Mouse (Mus musculus) limb, embryonic 10.5 days (tissue): ENCODE data around the gene Rgs16. TPM values are rescaled to one million over a fixed set of nuclear protein-coding genes. Genes with fewer than 3 reads are reported as not detected.
"Not testable (repeated sequence)": the region's sequence is repeated elsewhere in the genome, so short reads cannot be mapped to it uniquely, and the experiment has no call there.

Experiments
- DNase-seq: peaks from one replicate; pipeline ENCODE4 v3.0.0-alpha.2; 2017; ENCODE audit warnings: low spot score
- H3K27ac ChIP-seq: fragments of 300-500 bp; sonication (generic); 2 replicates; pipeline ENCODE4 v1.5.1; 2016; ENCODE audit warnings: mild to moderate bottlenecking
- H3K27me3 ChIP-seq: fragments of 300-500 bp; sonication (generic); 2 replicates; pipeline ENCODE4 v1.6.1; 2016; ENCODE audit warnings: low read depth, mild to moderate bottlenecking; ENCODE audit not compliant: poor library complexity, severe bottlenecking
- H3K36me3 ChIP-seq: fragments of 300-500 bp; sonication (generic); 2 replicates; pipeline ENCODE4 v1.6.1; 2016; ENCODE audit warnings: mild to moderate bottlenecking, moderate library complexity
- H3K4me1 ChIP-seq: fragments of 300-500 bp; sonication (generic); 2 replicates; pipeline ENCODE4 v1.6.1; 2016
- H3K4me3 ChIP-seq: fragments of 300-500 bp; sonication (generic); 2 replicates; pipeline ENCODE4 v1.5.1; 2016; ENCODE audit warnings: mild to moderate bottlenecking, moderate library complexity
- H3K9me3 ChIP-seq: fragments of 300-500 bp; sonication (generic); replicated peaks from 2 replicates; pipeline ENCODE4 v1.6.1; 2016; ENCODE audit warnings: mild to moderate bottlenecking
- WGBS: fragments of 180-500 bp; shearing (Covaris S2); methylation state at CpG from one replicate; pipeline ENCODE4 v1.1.7; 2016; 5-methylcytosine and 5-hydroxymethylcytosine counted together
- polyA plus RNA-seq: library from polyadenylated mRNA; unstranded; fragments of >200 nt; fragmentation: Nextera tagmentation; extraction: Ambion mirVana; gene quantifications from 2 replicates; pipeline ENCODE4 v1.2.1, GENCODE M21; 2016

The Rgs16 gene
- polyA plus RNA-seq, 1 experiment from 2014 or later: 6.0 TPM

DNA sequence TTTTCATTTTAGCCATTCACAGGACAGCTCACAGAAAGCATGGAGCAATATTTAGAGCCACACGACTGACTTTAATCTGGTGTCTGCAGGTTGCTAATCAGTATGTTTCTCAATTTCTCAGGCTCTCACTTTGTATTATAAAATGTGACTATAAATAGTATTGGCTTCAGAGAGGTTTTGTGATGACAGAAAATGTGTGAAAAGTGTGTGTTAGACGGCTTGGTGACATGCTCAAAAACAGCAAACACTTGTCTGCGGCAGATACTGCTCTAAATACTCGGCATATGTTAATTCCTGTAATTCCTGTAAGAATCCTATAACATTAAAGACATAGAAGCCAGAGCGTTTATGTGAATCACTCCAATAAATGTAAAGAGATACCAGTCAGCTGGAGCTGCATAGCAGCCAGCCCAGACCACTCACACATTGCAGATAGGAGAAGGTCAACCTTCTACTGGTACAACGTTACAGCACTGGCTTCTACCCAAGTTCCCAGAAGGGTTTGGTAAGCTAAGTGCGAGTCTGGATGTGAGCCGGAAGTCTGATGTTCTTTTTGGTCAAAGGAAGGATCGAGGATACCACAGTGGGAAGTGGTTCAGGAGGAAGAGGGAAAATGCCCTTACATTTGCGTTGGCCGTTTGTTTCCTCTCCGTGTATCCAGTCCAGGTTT is 7.8 kb downstream of the Rgs16 start:
- Histone ChIP-seq H3K4me3 (no peak overlapping the region), H3K4me1 (peaks cover 22% of the 10 kb centered on the region), H3K27ac (no peak overlapping the region), H3K36me3 (0 out of 2 replicates have a peak, but pooled peaks cover 5% of the 10 kb centered on the region), H3K9me3 (no peaks in the 10 kb centered on the region), H3K27me3 (0 out of 2 replicates have a peak, but pooled peaks cover 9% of the 10 kb centered on the region)
- DNase-seq: no peak
- WGBS: 84% methylated on average over 12 of the region's 12 CpGs

DNA sequence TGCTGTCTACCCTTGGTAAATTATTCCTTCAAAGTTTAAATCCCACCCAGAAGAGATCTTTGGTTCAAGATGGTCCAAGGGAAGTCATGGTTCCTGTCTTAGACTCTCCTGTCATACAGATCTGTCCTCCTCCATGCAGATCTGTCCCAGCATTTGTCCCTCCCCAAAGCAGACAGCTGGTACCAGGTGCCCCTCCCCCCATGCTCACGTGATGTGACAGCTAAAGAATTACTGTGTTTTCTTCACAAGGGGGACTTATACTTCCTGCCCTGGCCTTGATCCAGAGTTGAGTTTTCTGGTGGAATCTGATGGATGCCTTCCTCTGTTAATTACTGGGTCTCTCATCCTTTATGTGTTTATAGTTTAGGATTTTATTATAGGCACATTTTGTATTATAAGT is 8.4 kb downstream of the Rgs16 start:
- Histone ChIP-seq H3K27ac (peak overlapping the region; percentile 93), H3K4me1 (peaks cover 22% of the 10 kb centered on the region), H3K27me3 (0 out of 2 replicates have a peak, but pooled peaks cover 6% of the 10 kb centered on the region), H3K9me3 (no peaks in the 10 kb centered on the region), H3K36me3 (0 out of 2 replicates have a peak, but pooled peaks cover 5% of the 10 kb centered on the region), H3K4me3 (no peak overlapping the region; the same call in 1 of the 2 replicates)
- DNase-seq: peak; percentile 57
- 12% methylated on average over 1 of the region's 1 CpGs for WGBS

DNA sequence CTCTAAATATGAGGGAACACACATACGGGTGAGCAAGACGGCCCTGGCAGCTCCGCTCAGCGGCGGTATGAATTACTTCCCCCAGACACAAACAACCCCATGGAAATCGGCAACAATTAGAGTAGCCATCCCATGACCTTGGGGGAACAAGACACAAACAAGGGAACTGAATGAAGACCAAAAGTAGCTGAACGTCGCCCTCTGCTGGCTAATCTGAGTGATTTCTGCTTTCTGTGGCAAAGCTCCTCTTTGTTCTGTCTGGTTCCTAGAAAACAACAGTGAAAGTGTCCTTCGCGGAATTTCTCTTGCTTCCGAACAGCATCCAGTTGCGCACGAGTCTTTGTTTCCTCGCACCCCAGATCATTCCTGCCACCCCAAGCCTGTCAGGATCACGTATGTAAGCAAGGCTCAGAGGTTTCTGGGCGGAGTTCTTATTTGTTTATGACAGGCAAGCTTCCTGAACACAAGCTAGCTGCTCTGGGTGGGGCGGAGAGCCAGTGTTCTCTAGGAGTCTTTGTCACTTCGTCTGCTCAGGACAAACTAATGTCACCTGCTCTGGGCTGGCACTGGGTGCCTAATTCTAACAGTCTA is 9.2 kb downstream of the Rgs16 start, which contains the start of gene Rnasel:
Rnasel (plus strand) TSS at position 216 of the 591 bp plus-strand sequence.
- Histone ChIP-seq H3K27ac (peak within 1 kb of the TSS; percentile 93), H3K4me3 (peak within 1 kb of the TSS; percentile 51), H3K36me3 (no peaks in the 10 kb centered on the region), H3K9me3 (no peaks in the 10 kb centered on the region), H3K4me1 (peaks cover 22% of the 10 kb centered on the region), H3K27me3 (0 out of 2 replicates have a peak, but pooled peaks cover 4% of the 10 kb centered on the region)
- peak; percentile 86 for DNase-seq
- WGBS: 5% methylated on average over 18 of the region's 18 CpGs

DNA sequence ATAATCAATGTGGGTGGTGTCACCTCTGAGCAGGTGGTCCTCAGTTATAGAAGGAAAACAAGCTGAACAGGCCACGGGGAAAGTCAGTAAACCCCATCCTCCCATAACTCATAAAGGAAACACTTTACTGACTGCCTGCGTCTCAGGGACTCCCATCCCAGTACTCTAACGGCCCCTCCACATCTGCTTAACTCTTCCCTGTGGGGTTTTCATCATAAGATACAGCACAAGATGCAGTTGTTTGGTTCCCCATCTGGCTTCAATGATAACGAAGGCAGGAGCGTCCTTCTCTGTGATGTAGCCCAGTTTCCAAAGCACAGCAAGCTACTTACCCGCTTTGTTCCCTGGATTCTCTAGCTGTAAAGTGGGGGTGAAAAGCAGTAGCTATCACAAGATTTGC is 9.9 kb downstream of the Rgs16 start:
- Histone ChIP-seq H3K4me1 (peaks cover 22% of the 10 kb centered on the region), H3K27ac (peak overlapping the region; percentile 93), H3K4me3 (peak overlapping the region; percentile 51; the same call in 1 of the 2 replicates), H3K9me3 (no peaks in the 10 kb centered on the region), H3K27me3 (0 out of 2 replicates have a peak, but pooled peaks cover 6% of the 10 kb centered on the region), H3K36me3 (no peaks in the 10 kb centered on the region)
- no peak for DNase-seq
- 66% methylated on average over 6 of the region's 6 CpGs for WGBS

DNA sequence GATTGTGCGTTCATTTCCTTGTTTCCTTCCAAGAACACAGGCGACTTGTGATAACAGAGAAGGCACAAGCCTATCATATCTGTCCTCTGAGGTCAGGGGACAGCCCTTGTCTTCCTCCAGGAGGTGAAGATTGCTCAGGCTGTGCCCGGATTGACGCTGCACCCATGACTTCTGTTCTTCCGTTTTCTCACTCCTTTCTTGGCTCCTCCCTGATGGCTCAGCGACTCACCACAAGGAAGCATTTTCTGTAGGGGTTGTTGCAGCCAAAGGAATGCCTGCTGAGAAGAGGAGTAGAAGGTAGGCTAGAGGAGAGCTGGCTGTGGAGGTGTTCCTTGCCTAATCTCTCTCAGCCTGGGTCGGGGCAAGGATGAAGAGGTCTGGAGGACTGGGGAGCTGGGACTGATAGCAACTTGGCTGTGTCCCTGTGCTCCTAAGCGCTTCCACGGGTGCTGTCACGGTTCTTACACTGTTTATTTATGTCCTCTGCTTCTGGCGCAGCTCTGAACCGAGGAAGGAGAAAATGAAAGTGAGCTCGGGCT is 11.7 kb downstream of the Rgs16 start:
- WGBS: 51% methylated on average over 13 of the region's 13 CpGs
- peaks cover 22% of the 10 kb centered on the region for H3K4me1 ChIP-seq
- H3K4me3 ChIP-seq: no peak overlapping the region
- H3K36me3 ChIP-seq: no peaks in the 10 kb centered on the region
- no peak overlapping the region for H3K27ac ChIP-seq
- no peaks in the 10 kb centered on the region for H3K9me3 ChIP-seq
- 0 out of 2 replicates have a peak, but pooled peaks cover 6% of the 10 kb centered on the region for H3K27me3 ChIP-seq
- DNase-seq: no peak

DNA sequence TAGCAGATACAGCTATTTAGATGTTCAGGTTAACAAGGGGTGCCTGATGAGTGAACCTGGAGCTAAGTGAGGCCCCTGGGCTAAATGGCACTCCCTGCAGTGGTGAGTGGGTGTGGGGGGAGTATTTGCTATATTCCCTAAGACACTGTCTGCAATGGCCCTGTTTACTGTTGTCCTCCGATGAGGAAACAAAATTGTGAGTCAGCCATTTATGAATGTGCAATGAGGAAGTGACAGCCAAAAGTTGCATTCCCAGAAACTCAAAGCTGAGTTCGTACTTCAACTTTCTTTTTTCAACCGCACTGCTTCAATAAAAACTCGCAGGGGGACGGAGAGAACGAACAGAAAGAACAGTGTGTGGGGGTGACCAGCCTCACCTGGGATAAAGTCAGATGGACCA is 12.4 kb downstream of the Rgs16 start:
- Histone ChIP-seq H3K9me3 (no peaks in the 10 kb centered on the region), H3K4me3 (no peak overlapping the region), H3K36me3 (no peaks in the 10 kb centered on the region), H3K27ac (no peak overlapping the region), H3K4me1 (peaks cover 22% of the 10 kb centered on the region), H3K27me3 (0 out of 2 replicates have a peak, but pooled peaks cover 6% of the 10 kb centered on the region)
- 91% methylated on average over 6 of the region's 6 CpGs for WGBS
- no peak for DNase-seq

DNA sequence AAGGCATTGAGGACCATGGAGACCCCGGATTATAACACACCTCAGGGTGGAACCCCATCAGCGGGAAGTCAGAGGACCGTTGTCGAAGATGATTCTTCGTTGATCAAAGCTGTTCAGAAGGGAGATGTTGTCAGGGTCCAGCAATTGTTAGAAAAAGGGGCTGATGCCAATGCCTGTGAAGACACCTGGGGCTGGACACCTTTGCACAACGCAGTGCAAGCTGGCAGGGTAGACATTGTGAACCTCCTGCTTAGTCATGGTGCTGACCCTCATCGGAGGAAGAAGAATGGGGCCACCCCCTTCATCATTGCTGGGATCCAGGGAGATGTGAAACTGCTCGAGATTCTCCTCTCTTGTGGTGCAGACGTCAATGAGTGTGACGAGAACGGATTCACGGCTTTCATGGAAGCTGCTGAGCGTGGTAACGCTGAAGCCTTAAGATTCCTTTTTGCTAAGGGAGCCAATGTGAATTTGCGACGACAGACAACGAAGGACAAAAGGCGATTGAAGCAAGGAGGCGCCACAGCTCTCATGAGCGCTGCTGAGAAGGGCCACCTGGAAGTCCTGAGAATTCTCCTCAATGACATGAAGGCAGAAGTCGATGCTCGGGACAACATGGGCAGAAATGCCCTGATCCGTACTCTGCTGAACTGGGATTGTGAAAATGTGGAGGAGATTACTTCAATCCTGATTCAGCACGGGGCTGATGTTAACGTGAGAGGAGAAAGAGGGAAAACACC is 13.7 kb downstream of the Rgs16 start:
- 76% methylated on average over 25 of the region's 25 CpGs for whole genome bisulfite sequencing

DNA sequence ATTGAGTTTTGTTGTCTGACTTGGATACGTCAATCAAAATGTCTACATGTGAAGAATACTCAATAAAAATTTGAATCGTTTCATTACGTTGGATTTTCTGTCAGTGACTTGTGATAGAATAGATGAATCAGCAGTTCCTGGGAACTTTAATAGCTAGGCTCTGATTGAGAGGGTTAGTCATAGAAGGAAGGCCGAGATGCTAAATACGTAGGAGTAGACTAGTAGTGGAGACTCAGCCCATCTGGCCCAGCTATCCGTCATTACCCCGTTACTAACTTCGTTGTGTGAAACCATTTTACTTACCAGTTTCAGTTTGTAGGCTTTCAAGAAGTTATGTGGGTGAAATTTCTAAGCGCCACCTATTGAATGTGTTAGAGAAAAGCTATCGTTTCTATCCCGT is 24.0 kb downstream of the Rgs16 start:
- no peaks in the 10 kb centered on the region for H3K36me3 ChIP-seq
- no peaks in the 10 kb centered on the region for H3K4me1 ChIP-seq
- H3K27ac ChIP-seq: no peak overlapping the region
- H3K4me3 ChIP-seq: no peak overlapping the region
- WGBS: 91% methylated on average over 11 of the region's 11 CpGs
- no peaks in the 10 kb centered on the region for H3K27me3 ChIP-seq
- no peak for DNase-seq
- H3K9me3 ChIP-seq: no peaks in the 10 kb centered on the region

More for the DNA sequence above, 13.7 kb downstream of the Rgs16 start:
- 0 out of 2 replicates have a peak, but pooled peaks cover 6% of the 10 kb centered on the region for H3K27me3 ChIP-seq
- H3K4me1 ChIP-seq: peaks cover 17% of the 10 kb centered on the region
- H3K9me3 ChIP-seq: no peaks in the 10 kb centered on the region
- DNase-seq: no peak
- no peak overlapping the region for H3K27ac ChIP-seq
- H3K36me3 ChIP-seq: no peaks in the 10 kb centered on the region
- H3K4me3 ChIP-seq: no peak overlapping the region

DNA sequence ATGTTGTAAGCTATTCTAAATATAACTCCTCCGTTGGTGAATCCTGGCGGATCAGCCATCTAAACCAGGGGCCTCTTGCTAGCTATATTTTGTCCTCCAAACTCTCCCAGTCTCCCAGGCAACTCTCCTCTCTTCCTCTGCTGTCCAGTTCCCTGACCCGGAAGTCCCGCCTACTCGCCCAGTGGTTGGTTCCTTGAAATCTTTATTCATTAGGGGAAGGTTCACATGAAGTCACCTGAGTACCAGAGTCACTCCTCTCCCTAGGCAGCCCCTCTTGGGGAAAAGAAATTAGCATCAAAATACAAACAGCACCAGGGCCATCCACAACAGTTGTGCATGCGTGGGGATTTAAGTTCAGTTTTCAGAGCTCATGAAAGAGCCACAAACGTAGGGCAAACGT is 26.1 kb downstream of the Rgs16 start:
- WGBS: 56% methylated on average over 8 of the region's 8 CpGs
- DNase-seq: no peak
- no peak overlapping the region for H3K4me3 ChIP-seq
- no peaks in the 10 kb centered on the region for H3K4me1 ChIP-seq
- H3K9me3 ChIP-seq: no peaks in the 10 kb centered on the region
- no peaks in the 10 kb centered on the region for H3K36me3 ChIP-seq
- no peaks in the 10 kb centered on the region for H3K27me3 ChIP-seq
- H3K27ac ChIP-seq: no peak overlapping the region

DNA sequence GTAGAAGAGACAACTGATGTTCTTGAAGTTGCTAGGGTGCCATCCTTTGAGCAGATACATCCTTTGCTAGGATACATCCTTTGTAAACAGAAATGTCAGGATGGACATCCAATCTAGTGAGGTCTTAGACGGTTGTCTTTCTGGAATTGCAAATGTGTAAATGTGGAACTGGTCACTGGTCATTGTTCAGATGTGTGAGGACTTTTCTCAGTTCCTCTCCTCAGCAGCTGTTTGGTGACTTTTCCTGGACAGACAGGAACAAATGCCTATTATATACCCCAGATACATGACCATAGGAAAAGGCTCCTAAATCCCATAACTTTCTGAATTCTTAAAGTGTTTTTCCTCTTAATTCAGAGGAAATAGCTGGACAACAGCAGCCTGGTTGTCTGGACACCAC is 27.1 kb downstream of the Rgs16 start:
- H3K4me1 ChIP-seq: no peaks in the 10 kb centered on the region
- no peaks in the 10 kb centered on the region for H3K36me3 ChIP-seq
- H3K4me3 ChIP-seq: no peak overlapping the region
- 82% methylated on average over 1 of the region's 1 CpGs for WGBS
- no peak overlapping the region for H3K27ac ChIP-seq
- H3K27me3 ChIP-seq: no peaks in the 10 kb centered on the region
- no peak for DNase-seq
- no peaks in the 10 kb centered on the region for H3K9me3 ChIP-seq

DNA sequence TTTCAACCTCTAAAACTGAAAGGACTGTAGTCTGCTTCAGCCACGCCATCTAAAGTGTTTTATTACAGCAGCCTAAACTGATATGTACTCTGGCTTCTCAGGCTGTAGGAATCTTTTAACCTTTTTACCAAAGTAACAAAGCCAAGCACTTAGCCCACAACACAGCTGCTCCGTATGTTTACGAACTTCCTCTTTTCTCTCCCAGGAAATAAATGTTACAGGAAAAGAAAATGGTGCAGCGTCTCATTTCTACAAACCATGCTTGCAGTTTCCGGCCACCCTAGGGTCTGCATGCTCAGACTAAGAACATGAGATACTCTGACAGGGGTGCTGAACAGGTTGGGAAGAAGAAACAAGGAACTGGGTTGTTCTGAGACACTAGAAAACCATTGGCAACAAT is 28.3 kb downstream of the Rgs16 start:
- H3K36me3 ChIP-seq: no peaks in the 10 kb centered on the region
- WGBS: 85% methylated on average over 5 of the region's 5 CpGs
- no peaks in the 10 kb centered on the region for H3K4me1 ChIP-seq

DNA sequence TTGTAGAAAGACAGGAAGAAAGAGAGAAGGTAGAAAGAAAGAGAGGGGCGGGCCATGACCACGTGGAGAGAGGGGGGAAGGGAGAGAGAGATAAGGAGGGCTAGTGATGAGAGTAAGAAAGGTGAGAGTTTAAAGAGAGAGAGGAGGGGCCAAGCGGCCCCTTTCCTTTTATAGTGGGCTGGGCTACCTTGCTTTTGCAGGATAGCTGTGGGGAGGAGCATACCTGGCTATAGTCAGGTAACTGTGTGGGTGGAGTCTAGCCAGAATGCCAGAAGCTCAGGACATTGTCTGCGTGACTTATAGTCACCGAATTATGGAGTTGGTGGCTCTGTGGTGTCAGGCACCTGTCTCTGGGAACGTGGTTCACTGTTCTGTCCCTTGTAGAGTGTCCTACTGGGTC is 29.4 kb downstream of the Rgs16 start:
- not testable (repeated sequence) for H3K9me3 ChIP-seq, H3K4me3 ChIP-seq, DNase-seq, H3K36me3 ChIP-seq, H3K27me3 ChIP-seq, H3K4me1 ChIP-seq, H3K27ac ChIP-seq
- 63% methylated on average over 6 of the region's 6 CpGs for WGBS

More for the DNA sequence above, 28.3 kb downstream of the Rgs16 start:
- Histone ChIP-seq H3K27me3 (no peaks in the 10 kb centered on the region), H3K9me3 (no peaks in the 10 kb centered on the region), H3K27ac (no peak overlapping the region), H3K4me3 (no peak overlapping the region)
- DNase-seq: no peak
